Mouse (Mus musculus): Measurements from ENCODE around the gene Gabrd. TPM values are rescaled to one million over a fixed set of nuclear protein-coding genes. Genes with fewer than 3 reads are reported as not detected.
"Not testable (repeated sequence)": the region's sequence is repeated elsewhere in the genome, so short reads cannot be mapped to it uniquely, and the experiment has no call there.

The Gabrd gene
- 0.11 TPM in 1 of 2 replicates, not detected in the other for polyA plus RNA-seq (2015; fragmentation: Nextera tagmentation; extraction: Ambion mirVana)

- Histone ChIP-seq H3K4me3 (replicated peaks) (peak within 1 kb of the TSS; percentile 41), H3K9me3 (replicated peaks) (no peaks in the 10 kb centered on the region), H3K27me3 (peaks cover 41% of the 10 kb centered on the region), H3K36me3 (no peaks in the 10 kb centered on the region), H3K9ac (no peak within 1 kb of the TSS), H3K27ac (replicated peaks) (no peak within 1 kb of the TSS), H3K4me1 (peaks cover 8% of the 10 kb centered on the region), H3K4me2 (replicated peaks) (peak within 1 kb of the TSS; percentile 85)
- peak; percentile 39; the same call in 1 of the 2 replicates for ATAC-seq (ENCODE audit: insufficient number of reproducible peaks, low FRiP score, low TSS enrichment, low read depth)
- 1% methylated on average over 57 of the region's 57 CpGs for WGBS
Observed at GRCm38 (mm10) chr4:155397511-155398221, at the start of gene Gabrd. Gene Gabrd, minus strand, starts transcription at chr4:155398112.

GRCm38 (mm10) chr4:155442808-155443207, 44.9 kb upstream of the Gabrd start:
- no peak overlapping the region for H3K4me2 ChIP-seq (replicated peaks)
- no peaks in the 10 kb centered on the region for H3K4me1 ChIP-seq
- H3K4me3 ChIP-seq (replicated peaks): no peak overlapping the region
- 71% methylated on average over 3 of the region's 3 CpGs for WGBS
- no peaks in the 10 kb centered on the region for H3K27me3 ChIP-seq
- no peak overlapping the region for H3K27ac ChIP-seq (replicated peaks)
- no peak for ATAC-seq (ENCODE audit: insufficient number of reproducible peaks, low FRiP score, low TSS enrichment, low read depth)
- H3K36me3 ChIP-seq: no peaks in the 10 kb centered on the region
- H3K9ac ChIP-seq: no peak overlapping the region
- no peaks in the 10 kb centered on the region for H3K9me3 ChIP-seq (replicated peaks)

DNA sequence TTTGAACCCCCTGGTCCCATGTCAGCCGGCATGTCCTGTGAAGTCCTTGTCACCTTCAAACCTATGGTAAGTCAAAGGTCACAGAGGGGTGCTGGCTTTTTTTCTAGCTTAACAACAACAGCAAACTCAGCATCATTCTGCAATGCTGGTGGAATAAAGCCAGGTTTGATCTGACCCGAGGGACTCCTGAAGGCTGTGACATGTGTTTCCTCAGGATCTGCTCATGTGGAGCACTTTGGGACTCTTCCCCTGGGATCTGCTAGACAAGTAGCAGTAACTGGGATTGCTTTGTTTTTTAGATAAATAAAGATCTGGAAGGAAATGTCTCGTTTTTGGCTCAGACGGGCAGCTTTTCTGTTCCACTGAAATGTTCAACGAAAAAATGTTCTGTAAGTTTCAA, 36.1 kb upstream of the Gabrd start:
- H3K9me3 ChIP-seq (replicated peaks): no peaks in the 10 kb centered on the region
- H3K27ac ChIP-seq (replicated peaks): no peak overlapping the region
- no peak overlapping the region for H3K4me3 ChIP-seq (replicated peaks)
- H3K4me1 ChIP-seq: no peaks in the 10 kb centered on the region
- no peak for ATAC-seq (ENCODE audit: insufficient number of reproducible peaks, low FRiP score, low TSS enrichment, low read depth)
- H3K36me3 ChIP-seq: no peaks in the 10 kb centered on the region
- no peaks in the 10 kb centered on the region for H3K27me3 ChIP-seq
- no peak overlapping the region for H3K4me2 ChIP-seq (replicated peaks)
- 79% methylated on average over 5 of the region's 5 CpGs for WGBS
- H3K9ac ChIP-seq: no peak overlapping the region

GRCm38 (mm10) chr4:155432358-155432757, 34.4 kb upstream of the Gabrd start:
- H3K36me3 ChIP-seq: no peaks in the 10 kb centered on the region
- H3K9me3 ChIP-seq (replicated peaks): no peaks in the 10 kb centered on the region
- WGBS: 89% methylated on average over 6 of the region's 6 CpGs
- no peak overlapping the region for H3K4me3 ChIP-seq (replicated peaks)
- H3K9ac ChIP-seq: no peak overlapping the region
- H3K27me3 ChIP-seq: no peaks in the 10 kb centered on the region
- no peak overlapping the region for H3K4me2 ChIP-seq (replicated peaks)
- H3K27ac ChIP-seq (replicated peaks): no peak overlapping the region
- no peak for ATAC-seq (ENCODE audit: insufficient number of reproducible peaks, low FRiP score, low TSS enrichment, low read depth)
- no peaks in the 10 kb centered on the region for H3K4me1 ChIP-seq

DNA sequence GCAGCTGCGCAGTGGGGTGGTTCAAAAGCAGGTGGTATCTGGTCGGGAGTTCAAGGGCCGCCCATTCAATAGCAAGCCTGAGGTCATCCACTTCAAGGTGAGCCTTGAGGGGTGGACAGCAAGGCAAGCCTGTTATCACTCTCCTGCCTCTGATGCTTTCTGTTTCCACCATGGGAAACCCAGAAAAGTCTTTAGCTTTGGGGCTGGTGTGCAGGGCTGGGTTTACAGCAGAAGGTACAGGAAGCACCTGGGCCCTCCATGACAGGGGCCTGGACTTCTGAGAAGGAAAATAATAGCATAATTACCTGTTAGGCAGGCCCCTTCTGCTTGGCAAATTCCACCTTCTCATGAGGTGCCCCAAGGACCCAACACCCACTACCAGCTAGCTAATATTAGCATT, 31.3 kb upstream of the Gabrd start:
- no peaks in the 10 kb centered on the region for H3K4me1 ChIP-seq
- no peak overlapping the region for H3K9ac ChIP-seq
- H3K27ac ChIP-seq (replicated peaks): no peak overlapping the region
- no peak overlapping the region for H3K4me3 ChIP-seq (replicated peaks)
- H3K4me2 ChIP-seq (replicated peaks): no peak overlapping the region
- no peak for ATAC-seq (ENCODE audit: insufficient number of reproducible peaks, low FRiP score, low TSS enrichment, low read depth)
- 87% methylated on average over 3 of the region's 3 CpGs for WGBS
- H3K36me3 ChIP-seq: no peaks in the 10 kb centered on the region
- no peaks in the 10 kb centered on the region for H3K9me3 ChIP-seq (replicated peaks)
- no peaks in the 10 kb centered on the region for H3K27me3 ChIP-seq

DNA sequence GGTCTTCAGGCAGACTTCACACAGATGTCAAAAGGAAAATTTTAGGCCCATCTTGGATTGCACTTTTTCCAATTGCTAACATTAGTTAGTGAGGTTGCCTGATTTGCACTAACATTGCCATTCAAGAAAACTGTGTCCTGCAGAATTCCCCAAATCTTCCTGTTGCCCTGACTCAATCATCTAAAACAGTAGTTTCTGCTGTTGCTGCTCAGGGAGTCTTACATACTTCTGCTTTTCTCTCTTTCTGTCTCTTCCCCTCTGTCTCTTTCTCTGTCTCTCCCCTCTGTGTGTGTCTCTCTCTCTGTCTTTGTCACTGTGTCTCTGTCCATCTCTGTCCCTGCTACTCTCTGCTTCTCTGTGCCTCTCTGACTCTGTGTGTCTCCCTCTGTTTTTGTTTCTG, 30.5 kb upstream of the Gabrd start:
- no peaks in the 10 kb centered on the region for H3K9me3 ChIP-seq (replicated peaks)
- H3K27me3 ChIP-seq: no peaks in the 10 kb centered on the region
- ATAC-seq (ENCODE audit: insufficient number of reproducible peaks, low FRiP score, low TSS enrichment, low read depth): no peak
- H3K4me3 ChIP-seq (replicated peaks): no peak overlapping the region
- no peak overlapping the region for H3K4me2 ChIP-seq (replicated peaks)
- H3K4me1 ChIP-seq: no peaks in the 10 kb centered on the region
- H3K27ac ChIP-seq (replicated peaks): no peak overlapping the region
- H3K36me3 ChIP-seq: no peaks in the 10 kb centered on the region
- H3K9ac ChIP-seq: no peak overlapping the region

DNA sequence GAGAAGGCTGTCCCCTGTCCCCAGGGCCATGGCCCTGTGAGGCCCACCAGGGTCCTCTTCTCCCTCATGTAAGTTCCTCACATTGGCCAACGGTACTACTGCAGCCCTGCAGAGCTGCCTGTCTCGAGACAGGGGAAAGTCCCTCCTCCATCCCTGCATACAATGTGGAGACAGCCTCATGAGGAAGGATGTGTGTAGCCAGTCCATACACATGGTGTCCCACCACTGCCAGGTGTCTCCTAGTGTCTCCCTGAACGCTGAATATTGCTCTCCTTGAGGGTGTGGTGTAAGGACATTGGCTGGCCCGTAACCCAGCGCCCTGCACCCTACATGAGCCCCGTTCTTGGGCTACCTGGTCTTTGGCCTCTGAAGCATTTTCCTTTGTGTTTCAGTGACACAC, 28.4 kb upstream of the Gabrd start:
- Histone ChIP-seq H3K27me3 (no peaks in the 10 kb centered on the region), H3K9ac (no peak overlapping the region), H3K27ac (replicated peaks) (no peak overlapping the region), H3K4me2 (replicated peaks) (no peak overlapping the region), H3K36me3 (no peaks in the 10 kb centered on the region), H3K9me3 (replicated peaks) (no peaks in the 10 kb centered on the region), H3K4me1 (no peaks in the 10 kb centered on the region), H3K4me3 (replicated peaks) (no peak overlapping the region)
- ATAC-seq (ENCODE audit: insufficient number of reproducible peaks, low FRiP score, low TSS enrichment, low read depth): no peak
- WGBS: 75% methylated on average over 6 of the region's 6 CpGs

- Histone ChIP-seq H3K4me1 (no peaks in the 10 kb centered on the region), H3K4me2 (replicated peaks) (no peak overlapping the region), H3K27me3 (no peaks in the 10 kb centered on the region), H3K36me3 (no peaks in the 10 kb centered on the region), H3K27ac (replicated peaks) (no peak overlapping the region), H3K4me3 (replicated peaks) (no peak overlapping the region), H3K9ac (no peak overlapping the region), H3K9me3 (replicated peaks) (no peaks in the 10 kb centered on the region)
- ATAC-seq (ENCODE audit: insufficient number of reproducible peaks, low FRiP score, low TSS enrichment, low read depth): no peak
- WGBS: 83% methylated on average over 5 of the region's 5 CpGs
Observed at GRCm38 (mm10) chr4:155423988-155424387, 26.1 kb upstream of the Gabrd start.

- not testable (repeated sequence) for ATAC-seq (ENCODE audit: insufficient number of reproducible peaks, low FRiP score, low TSS enrichment, low read depth); H3K9me3 ChIP-seq (replicated peaks); H3K27me3 ChIP-seq; H3K27ac ChIP-seq (replicated peaks); H3K4me3 ChIP-seq (replicated peaks); H3K4me2 ChIP-seq (replicated peaks); H3K4me1 ChIP-seq; H3K9ac ChIP-seq; H3K36me3 ChIP-seq
- WGBS: 82% methylated on average over 22 of the region's 30 CpGs
Observed at GRCm38 (mm10) chr4:155421412-155422370, 23.8 kb upstream of the Gabrd start.

DNA sequence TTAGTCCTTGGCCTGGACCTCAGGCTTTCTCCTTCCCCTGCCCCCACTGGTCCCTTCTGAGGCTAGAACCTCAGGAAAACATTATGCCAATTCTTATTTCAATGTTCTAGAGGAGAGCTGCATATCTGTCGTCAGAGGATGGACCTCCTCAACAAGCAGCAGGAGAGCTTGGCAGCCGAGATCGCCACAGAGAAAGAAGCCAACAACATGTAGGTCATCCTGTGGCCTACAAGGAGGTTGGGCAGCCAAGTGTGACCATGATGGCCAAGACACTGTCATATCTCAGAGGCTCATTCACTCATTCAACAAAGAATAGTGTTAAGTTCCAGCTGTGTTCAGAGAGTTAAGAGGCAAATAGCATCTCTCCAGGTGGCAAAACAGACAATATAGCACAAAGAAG, 22.2 kb upstream of the Gabrd start:
- Histone ChIP-seq H3K9me3 (replicated peaks) (no peaks in the 10 kb centered on the region), H3K4me3 (replicated peaks) (no peak overlapping the region), H3K9ac (no peak overlapping the region), H3K4me1 (no peaks in the 10 kb centered on the region), H3K27me3 (no peaks in the 10 kb centered on the region), H3K4me2 (replicated peaks) (no peak overlapping the region), H3K27ac (replicated peaks) (no peak overlapping the region), H3K36me3 (no peaks in the 10 kb centered on the region)
- ATAC-seq (ENCODE audit: insufficient number of reproducible peaks, low FRiP score, low TSS enrichment, low read depth): no peak
- 89% methylated on average over 3 of the region's 3 CpGs for WGBS

DNA sequence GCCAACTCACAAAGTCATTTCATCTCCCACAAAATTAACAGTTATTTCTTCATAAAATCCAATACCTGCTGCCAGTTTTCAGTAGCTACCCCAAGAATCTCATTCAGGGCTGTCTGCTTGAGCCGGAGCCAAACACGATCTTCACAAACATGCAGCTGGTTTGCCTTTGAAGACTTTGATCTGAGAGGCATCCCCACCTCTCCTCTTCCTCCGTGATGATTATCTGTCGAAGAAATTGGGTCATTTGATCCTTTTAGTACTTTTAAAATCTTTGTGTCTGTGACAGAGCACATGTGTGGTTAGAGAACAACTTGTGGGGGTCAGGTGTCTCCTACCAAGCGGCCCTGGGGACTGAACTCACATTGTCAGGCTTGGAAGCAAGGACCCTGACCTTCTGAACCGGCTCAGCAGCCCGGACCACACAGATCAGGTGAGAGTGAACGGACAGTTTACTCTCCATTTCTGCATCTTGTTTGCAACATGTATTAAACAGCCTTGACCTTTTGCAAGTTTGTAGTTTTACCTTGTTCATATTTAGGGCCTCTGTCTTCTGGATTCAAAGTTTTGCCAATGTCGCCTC, 16.8 kb upstream of the Gabrd start:
- Histone ChIP-seq H3K4me1 (no peaks in the 10 kb centered on the region), H3K36me3 (no peaks in the 10 kb centered on the region), H3K9me3 (replicated peaks) (no peaks in the 10 kb centered on the region), H3K4me3 (replicated peaks) (no peak overlapping the region), H3K27ac (replicated peaks) (no peak overlapping the region), H3K4me2 (replicated peaks) (no peak overlapping the region), H3K27me3 (no peaks in the 10 kb centered on the region), H3K9ac (no peak overlapping the region)
- 65% methylated on average over 9 of the region's 9 CpGs for WGBS
- no peak for ATAC-seq (ENCODE audit: insufficient number of reproducible peaks, low FRiP score, low TSS enrichment, low read depth)

Measured in embryonic facial prominence, embryonic 15.5 days (tissue).